Mouse (Mus musculus) heart, embryonic 15.5 days (tissue): ENCODE measurements around the gene Insm2. TPM values are rescaled to one million over a fixed set of nuclear protein-coding genes. Genes with fewer than 3 reads are reported as not detected.

ENCODE experiments used
- ATAC-seq: fragments of 200-750 bp; cut with Nextera tagmentation; replicated peaks from 2 replicates; pipeline ENCODE4 v1.8.0; 2017; ENCODE audit warnings: low read depth, moderate TSS enrichment; ENCODE audit not compliant: insufficient number of reproducible peaks, insufficient read depth, low FRiP score
- H3K27ac ChIP-seq: fragments of 300-500 bp; sonication (generic); 2 replicates; pipeline ENCODE4 v1.5.1; 2015; ENCODE audit warnings: mild to moderate bottlenecking, inconsistent platforms
- H3K27me3 ChIP-seq: fragments of 300-500 bp; sonication (generic); 2 replicates; pipeline ENCODE4 v1.6.1; 2015; ENCODE audit warnings: inconsistent platforms
- H3K36me3 ChIP-seq: fragments of 300-500 bp; sonication (generic); 2 replicates; pipeline ENCODE4 v1.6.1; 2015; ENCODE audit warnings: mild to moderate bottlenecking, inconsistent platforms
- H3K4me1 ChIP-seq: fragments of 300-500 bp; sonication (generic); replicated peaks from 2 replicates; pipeline ENCODE4 v1.6.1; 2015; ENCODE audit warnings: inconsistent platforms
- H3K4me2 ChIP-seq: fragments of 300-500 bp; sonication (generic); 2 replicates; pipeline ENCODE4 v1.6.1; 2015; ENCODE audit warnings: inconsistent platforms, mild to moderate bottlenecking, moderate library complexity
- H3K4me3 ChIP-seq: fragments of 300-500 bp; sonication (generic); 2 replicates; pipeline ENCODE4 v1.5.1; 2015; ENCODE audit warnings: mild to moderate bottlenecking, inconsistent platforms
- H3K9ac ChIP-seq: fragments of 300-500 bp; sonication (generic); 2 replicates; pipeline ENCODE4 v1.6.1; 2015; ENCODE audit warnings: mild to moderate bottlenecking, inconsistent platforms
- H3K9me3 ChIP-seq: fragments of 300-500 bp; sonication (generic); replicated peaks from 2 replicates; pipeline ENCODE4 v1.6.1; 2016; ENCODE audit warnings: inconsistent platforms
- WGBS: fragments of 180-500 bp; shearing (Covaris S2); methylation state at CpG from one replicate; pipeline ENCODE4 v1.1.7; 2015; ENCODE audit warnings: mixed read lengths; 5-methylcytosine and 5-hydroxymethylcytosine counted together
- polyA plus RNA-seq: library from polyadenylated mRNA; unstranded; fragments of >200 nt; fragmentation: Nextera tagmentation; extraction: Ambion mirVana; gene quantifications from 2 replicates; pipeline ENCODE4 v1.2.1, GENCODE M21; 2015

Gene Insm2
- polyA plus RNA-seq, 1 experiment from 2014 or later: 0.04 TPM

DNA sequence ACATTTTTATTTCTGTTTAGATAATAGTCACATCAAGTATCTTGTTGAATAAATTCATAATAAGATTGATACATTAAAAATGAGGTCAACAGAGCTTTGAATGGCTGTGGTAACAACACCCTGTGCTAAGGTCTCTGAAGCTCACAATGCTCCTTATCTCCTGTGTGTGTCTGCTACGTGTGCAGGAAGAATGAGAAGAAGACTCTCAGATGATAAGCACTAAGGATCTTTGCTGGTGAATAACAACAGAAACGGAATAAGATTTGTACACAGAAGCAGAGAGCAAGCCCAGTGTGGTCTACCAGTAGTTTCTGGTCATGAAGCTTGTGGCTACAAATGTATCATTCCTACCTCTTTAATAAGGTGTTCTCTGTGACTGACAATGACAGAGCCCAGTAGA lies 11.6 kb downstream of the Insm2 start:
- Histone ChIP-seq H3K27ac (no peak overlapping the region), H3K4me1 (no peaks in the 10 kb centered on the region), H3K9me3 (no peaks in the 10 kb centered on the region), H3K4me2 (no peak overlapping the region), H3K4me3 (no peak overlapping the region), H3K9ac (no peak overlapping the region), H3K27me3 (no peaks in the 10 kb centered on the region), H3K36me3 (no peaks in the 10 kb centered on the region; the same call in 1 of the 2 replicates)
- 44% methylated on average over 2 of the region's 2 CpGs for WGBS
- no peak for ATAC-seq

DNA sequence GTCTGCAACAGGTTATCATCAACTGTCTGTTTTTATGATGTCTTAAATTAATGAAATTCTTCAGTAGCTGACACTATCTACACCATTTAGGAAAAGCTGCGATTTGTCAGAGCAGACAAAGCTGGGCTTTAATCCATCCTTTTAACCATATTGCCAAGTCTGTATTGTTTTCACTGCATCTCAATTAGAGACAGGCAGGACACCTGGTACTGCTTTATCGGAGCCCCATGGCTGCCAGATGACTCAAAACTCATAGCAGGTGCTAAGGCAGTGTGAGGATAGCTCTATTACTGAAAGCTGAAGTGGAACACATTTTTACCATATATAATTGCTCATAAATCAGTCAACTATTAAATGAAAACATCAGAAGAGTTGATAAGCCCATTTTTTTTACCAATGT lies 21.1 kb downstream of the Insm2 start:
- no peaks in the 10 kb centered on the region for H3K27me3 ChIP-seq
- 80% methylated on average over 2 of the region's 2 CpGs for WGBS
- no peaks in the 10 kb centered on the region for H3K36me3 ChIP-seq
- no peak overlapping the region for H3K27ac ChIP-seq
- no peak overlapping the region for H3K4me3 ChIP-seq
- 0 out of 2 replicates have a peak, but pooled peaks cover 3% of the 10 kb centered on the region for H3K4me1 ChIP-seq
- ATAC-seq: no peak
- H3K9ac ChIP-seq: no peak overlapping the region
- no peak overlapping the region for H3K4me2 ChIP-seq
- no peaks in the 10 kb centered on the region for H3K9me3 ChIP-seq

DNA sequence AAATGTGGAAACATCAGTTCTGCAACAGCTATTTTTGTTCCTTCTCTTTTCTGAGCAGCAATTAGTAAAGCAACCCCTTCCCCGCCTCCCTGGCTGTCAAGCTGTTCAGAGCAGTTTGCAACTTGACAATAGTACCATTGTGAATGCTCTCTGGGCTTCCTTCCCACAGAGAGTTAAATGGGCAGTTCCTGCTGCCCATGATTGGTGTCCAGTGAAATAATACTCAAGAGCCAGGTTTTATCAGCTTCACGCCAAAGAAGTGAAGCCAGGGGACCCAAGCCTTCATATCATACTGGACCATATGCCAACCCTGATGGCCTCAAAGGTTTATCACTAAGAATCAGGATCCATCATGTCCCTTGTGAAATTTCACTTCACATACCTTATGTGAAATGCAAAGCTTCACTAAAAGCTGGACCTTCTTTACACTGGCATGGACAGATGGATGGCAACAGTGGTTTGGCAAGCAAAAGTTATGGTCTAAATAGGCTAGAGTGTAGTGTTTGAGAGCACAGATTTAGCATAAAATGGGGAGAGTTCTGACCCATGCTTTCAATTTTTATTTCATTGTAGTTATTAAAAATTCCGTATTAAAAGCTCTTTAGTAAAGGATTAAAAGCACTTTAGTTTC lies 23.5 kb downstream of the Insm2 start:
- 48% methylated on average over 3 of the region's 3 CpGs for WGBS
- Histone ChIP-seq H3K36me3 (no peaks in the 10 kb centered on the region), H3K4me1 (0 out of 2 replicates have a peak, but pooled peaks cover 3% of the 10 kb centered on the region), H3K9me3 (no peaks in the 10 kb centered on the region), H3K4me2 (no peak overlapping the region), H3K27ac (no peak overlapping the region), H3K27me3 (no peaks in the 10 kb centered on the region), H3K9ac (no peak overlapping the region), H3K4me3 (no peak overlapping the region)
- no peak for ATAC-seq

DNA sequence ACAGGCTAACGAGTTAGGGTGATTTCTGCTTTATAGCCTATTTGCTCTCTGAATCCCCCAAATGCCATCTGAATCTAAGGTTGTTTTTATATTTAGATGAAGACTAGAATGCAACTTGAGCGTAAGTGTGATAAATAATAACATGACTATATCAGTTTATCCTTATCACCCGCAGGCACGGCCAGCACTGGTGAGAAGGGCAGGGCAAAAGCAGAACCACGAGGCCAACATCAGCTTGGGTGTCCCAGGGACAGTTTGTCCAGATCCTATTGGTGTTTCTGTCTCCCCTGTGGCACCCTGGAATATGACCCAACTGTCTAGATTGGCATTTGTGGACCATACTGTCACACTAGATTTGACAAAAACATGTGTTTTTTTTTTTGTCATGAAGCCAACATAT lies 24.0 kb downstream of the Insm2 start:
- no peaks in the 10 kb centered on the region for H3K27me3 ChIP-seq
- H3K4me1 ChIP-seq: 0 out of 2 replicates have a peak, but pooled peaks cover 3% of the 10 kb centered on the region
- H3K4me3 ChIP-seq: no peak overlapping the region
- no peak overlapping the region for H3K9ac ChIP-seq
- H3K4me2 ChIP-seq: no peak overlapping the region
- ATAC-seq: no peak
- no peaks in the 10 kb centered on the region for H3K9me3 ChIP-seq
- 68% methylated on average over 5 of the region's 5 CpGs for WGBS
- H3K27ac ChIP-seq: no peak overlapping the region
- H3K36me3 ChIP-seq: no peaks in the 10 kb centered on the region

DNA sequence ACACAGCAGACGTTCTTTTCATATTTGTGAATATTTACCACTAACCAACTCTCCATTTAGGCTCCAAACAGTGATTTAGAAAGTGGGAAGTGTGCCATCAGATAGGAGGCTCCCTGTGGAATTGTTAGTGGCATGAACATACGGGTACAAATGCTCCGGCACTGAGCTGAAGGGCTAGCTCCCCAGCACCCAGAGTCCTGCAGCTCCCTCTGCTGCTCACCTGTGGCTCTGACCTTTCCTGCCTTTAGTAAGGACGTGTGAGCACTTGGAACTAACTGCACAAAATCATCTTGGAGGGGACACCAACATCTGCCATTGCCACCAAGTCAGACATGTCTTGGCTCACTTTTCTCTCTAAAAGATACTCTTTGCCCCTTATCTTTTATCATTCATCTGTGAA lies 27.5 kb downstream of the Insm2 start:
- Histone ChIP-seq H3K9me3 (no peaks in the 10 kb centered on the region), H3K4me3 (no peak overlapping the region), H3K9ac (no peak overlapping the region), H3K27me3 (no peaks in the 10 kb centered on the region), H3K36me3 (no peaks in the 10 kb centered on the region), H3K4me1 (0 out of 2 replicates have a peak, but pooled peaks cover 3% of the 10 kb centered on the region), H3K27ac (no peak overlapping the region), H3K4me2 (no peak overlapping the region)
- ATAC-seq: no peak
- 39% methylated on average over 4 of the region's 4 CpGs for WGBS

DNA sequence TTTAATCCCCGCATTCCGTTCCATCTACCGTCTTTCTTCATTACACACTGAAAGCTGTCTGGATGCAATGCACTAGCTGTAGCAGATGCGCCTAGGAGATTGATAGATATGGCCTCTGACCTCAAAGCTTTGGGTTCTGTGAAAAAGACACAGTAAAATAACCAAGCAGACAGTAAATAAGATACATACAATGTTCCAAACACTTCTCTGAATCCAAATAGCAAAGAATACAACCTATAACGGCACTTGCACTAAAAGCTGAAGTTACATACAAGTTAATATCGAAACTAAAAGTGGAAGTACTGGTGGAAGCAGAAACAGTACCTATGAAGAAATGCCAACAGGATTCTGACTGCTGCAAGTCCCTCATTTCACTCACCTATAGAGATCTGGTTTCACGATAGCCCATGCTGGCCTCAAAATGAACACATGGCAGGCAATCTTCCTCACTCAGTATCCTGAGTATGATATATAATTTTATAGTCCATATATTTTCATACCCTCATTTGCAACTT lies 48.8 kb downstream of the Insm2 start:
- 0 out of 2 replicates have a peak, but pooled peaks cover 3% of the 10 kb centered on the region for H3K36me3 ChIP-seq
- no peaks in the 10 kb centered on the region for H3K9me3 ChIP-seq
- H3K27me3 ChIP-seq: no peaks in the 10 kb centered on the region
- WGBS: 93% methylated on average over 7 of the region's 7 CpGs
- no peak overlapping the region for H3K27ac ChIP-seq
- no peak overlapping the region for H3K4me3 ChIP-seq
- no peak overlapping the region for H3K4me2 ChIP-seq
- ATAC-seq: no peak
- no peaks in the 10 kb centered on the region for H3K4me1 ChIP-seq
- H3K9ac ChIP-seq: no peak overlapping the region

Other genes starting within 250 kb of the Insm2 start
- gene Psma6, start 215.2 kb upstream of the Insm2 start, polyA plus RNA-seq: 301 and 302 TPM in 2 replicates
- 61.4 and 82.5 TPM in 2 replicates for gene Nfkbia, start 106.8 kb upstream of the Insm2 start, polyA plus RNA-seq
- gene Aldoart2, start 34.2 kb upstream of the Insm2 start, polyA plus RNA-seq: 0.10 TPM in 1 of 2 replicates, not detected in the other
- gene Ralgapa1, start 221.7 kb downstream of the Insm2 start, polyA plus RNA-seq: 16.7 and 17.6 TPM in 2 replicates
- 24.6 and 28.0 TPM in 2 replicates for gene Brms1l, start 236.9 kb downstream of the Insm2 start, polyA plus RNA-seq